Mouse (Mus musculus) B cell, adult (primary cell): Measurements from ENCODE around the gene Ppm1e. TPM values are rescaled to one million over a fixed set of nuclear protein-coding genes. Genes with fewer than 3 reads are reported as not detected.

Experiments used
- total RNA-seq: library from RNA; stranded (reverse); gene quantifications from 4 replicates; pipeline ENCODE4 v1.2.4, GENCODE M21; 2023; ENCODE audit not compliant: inconsistent age

Gene Ppm1e
- 7.0 to 8.9 TPM (median 7.8 TPM) in 4 replicates for total RNA-seq

DNA sequence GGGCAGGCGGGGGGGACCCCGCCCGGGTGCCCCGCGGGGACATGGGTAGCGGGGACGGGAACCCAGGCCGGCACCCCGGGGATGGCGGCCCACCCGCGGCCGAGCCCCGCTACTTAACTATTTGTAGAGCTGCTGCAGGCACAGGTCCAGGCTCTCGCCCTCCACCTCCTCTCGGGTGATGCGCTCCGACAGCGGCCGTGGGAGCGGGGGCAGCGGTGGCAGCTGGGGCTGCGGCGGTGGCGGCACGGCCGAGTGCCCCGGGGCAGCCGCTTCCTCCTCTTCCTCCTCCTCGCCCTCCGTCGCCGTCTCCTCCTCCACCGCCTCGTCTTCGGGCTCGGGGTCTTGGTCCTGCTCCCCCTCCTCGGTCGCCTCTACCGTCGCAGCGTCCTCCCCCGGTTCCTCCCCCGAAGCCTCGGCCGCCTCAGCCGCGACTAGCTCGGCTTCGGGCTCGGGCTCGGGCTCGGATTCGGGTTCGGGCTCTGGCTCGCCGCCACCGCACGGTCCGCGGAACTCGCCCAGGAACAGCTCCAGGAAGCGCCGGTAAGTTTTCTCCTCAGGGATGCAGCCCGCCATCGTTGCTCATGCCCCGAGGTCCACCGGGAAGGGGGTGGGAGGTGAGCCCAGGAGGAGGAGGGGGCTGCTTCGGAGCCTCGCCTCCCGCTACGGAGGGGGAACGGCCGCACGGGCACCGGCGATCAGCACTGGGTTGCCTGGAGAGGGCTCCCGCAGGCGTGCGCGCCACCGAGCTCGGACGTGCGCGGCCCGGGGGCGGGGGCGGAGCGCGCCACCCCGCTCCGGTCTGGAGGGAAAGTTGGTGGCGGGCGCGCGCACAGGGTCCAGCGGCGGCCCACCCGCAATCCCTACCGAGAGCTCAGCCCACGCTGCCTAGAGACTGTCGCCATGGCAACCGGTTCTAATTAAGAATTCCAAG, at the start of gene Ppm1e:
Gene Ppm1e, minus strand, starts transcription at position 693 of the 931 bp plus-strand sequence.

DNA sequence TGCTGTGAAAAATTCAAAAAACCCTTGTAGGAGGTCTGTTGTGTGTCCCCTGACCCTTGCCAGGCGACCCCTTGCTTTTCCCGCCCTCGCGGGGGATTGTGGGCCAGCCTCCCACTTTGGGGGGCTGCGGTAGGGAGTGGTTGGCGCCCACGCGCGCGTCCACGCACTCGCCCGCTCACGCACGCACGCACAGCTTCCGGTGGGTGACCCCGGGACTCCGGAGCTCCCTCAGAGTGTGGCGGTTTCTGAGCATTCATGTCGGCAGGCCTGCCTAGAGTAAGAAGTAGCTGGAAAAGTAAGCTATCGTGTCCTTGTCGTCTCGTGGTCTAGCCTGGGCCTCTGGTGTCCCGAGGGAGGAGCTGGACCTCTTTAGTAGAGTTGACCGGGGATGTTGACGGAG, 46.1 kb upstream of the Ppm1e start, which contains the start of the genes Rad51c and Tex14:
Gene Rad51c, minus strand, starts transcription at position 79 of the 400 bp plus-strand sequence.
Gene Tex14, plus strand, starts transcription at position 190 of the 400 bp plus-strand sequence.

Other genes starting within 250 kb of the Ppm1e start
- gene Ska2, start 249.8 kb downstream of the Ppm1e start, total RNA-seq = 4.6 to 9.2 TPM (median 7.5 TPM) in 4 replicates
- 6.7 to 12.1 TPM (median 10.2 TPM) in 4 replicates for gene Trim37, start 231.9 kb downstream of the Ppm1e start, total RNA-seq
- gene Rad51c, start 45.9 kb upstream of the Ppm1e start, total RNA-seq = 4.8 to 7.7 TPM (median 7.1 TPM) in 4 replicates
- gene Tex14, start 46.0 kb upstream of the Ppm1e start, total RNA-seq = 0.10 to 2.6 TPM (median 2.4 TPM) in 3 of 4 replicates, not detected in the other
- not detected in 4 replicates for gene Gm11492, start 207.6 kb upstream of the Ppm1e start, total RNA-seq
- gene Sept4, start 209.9 kb upstream of the Ppm1e start, total RNA-seq = 1.8 to 2.8 TPM (median 2.2 TPM) in 4 replicates
- gene Mtmr4, start 233.1 kb upstream of the Ppm1e start, total RNA-seq = 43.1 to 60.8 TPM (median 51.2 TPM) in 4 replicates